Mouse (Mus musculus) embryonic facial prominence, embryonic 15.5 days (tissue): ENCODE results near the gene Tle1. TPM values are rescaled to one million over a fixed set of nuclear protein-coding genes. Genes with fewer than 3 reads are reported as not detected.

ENCODE experiments used
- ATAC-seq: fragments of 200-750 bp; cut with Nextera tagmentation; 2 replicates; pipeline ENCODE4 v1.8.0; 2017; ENCODE audit warnings: low read depth, moderate TSS enrichment; ENCODE audit not compliant: insufficient number of reproducible peaks, low FRiP score, low TSS enrichment
- H3K27ac ChIP-seq: fragments of 300-500 bp; sonication (generic); replicated peaks from 2 replicates; pipeline ENCODE4 v1.5.1; 2015; ENCODE audit warnings: mild to moderate bottlenecking, inconsistent platforms
- H3K27me3 ChIP-seq: fragments of 300-500 bp; sonication (generic); 2 replicates; pipeline ENCODE4 v1.6.1; 2015; ENCODE audit warnings: inconsistent platforms
- H3K36me3 ChIP-seq: fragments of 300-500 bp; sonication (generic); 2 replicates; pipeline ENCODE4 v1.6.1; 2015; ENCODE audit warnings: mild to moderate bottlenecking, inconsistent platforms
- H3K4me1 ChIP-seq: fragments of 300-500 bp; sonication (generic); 2 replicates; pipeline ENCODE4 v1.6.1; 2015; ENCODE audit warnings: inconsistent platforms
- H3K4me2 ChIP-seq: fragments of 300-500 bp; sonication (generic); replicated peaks from 2 replicates; pipeline ENCODE4 v1.6.1; 2015; ENCODE audit warnings: mild to moderate bottlenecking, inconsistent platforms
- H3K4me3 ChIP-seq: fragments of 300-500 bp; sonication (generic); replicated peaks from 2 replicates; pipeline ENCODE4 v1.5.1; 2015; ENCODE audit warnings: mild to moderate bottlenecking, inconsistent platforms
- H3K9ac ChIP-seq: fragments of 300-500 bp; sonication (generic); 2 replicates; pipeline ENCODE4 v1.6.1; 2015; ENCODE audit warnings: inconsistent platforms
- H3K9me3 ChIP-seq: fragments of 300-500 bp; sonication (generic); replicated peaks from 2 replicates; pipeline ENCODE4 v1.6.1; 2016; ENCODE audit warnings: inconsistent platforms
- WGBS: fragments of 180-500 bp; shearing (Covaris S2); methylation state at CpG from one replicate; pipeline ENCODE4 v1.1.7; 2015; 5-methylcytosine and 5-hydroxymethylcytosine counted together
- polyA plus RNA-seq: library from polyadenylated mRNA; unstranded; fragments of >200 nt; fragmentation: Nextera tagmentation; extraction: Ambion mirVana; gene quantifications from 2 replicates; pipeline ENCODE4 v1.2.1, GENCODE M21; 2015

Gene Tle1
- polyA plus RNA-seq, 1 experiment from 2014 or later, result 28.9 TPM

DNA sequence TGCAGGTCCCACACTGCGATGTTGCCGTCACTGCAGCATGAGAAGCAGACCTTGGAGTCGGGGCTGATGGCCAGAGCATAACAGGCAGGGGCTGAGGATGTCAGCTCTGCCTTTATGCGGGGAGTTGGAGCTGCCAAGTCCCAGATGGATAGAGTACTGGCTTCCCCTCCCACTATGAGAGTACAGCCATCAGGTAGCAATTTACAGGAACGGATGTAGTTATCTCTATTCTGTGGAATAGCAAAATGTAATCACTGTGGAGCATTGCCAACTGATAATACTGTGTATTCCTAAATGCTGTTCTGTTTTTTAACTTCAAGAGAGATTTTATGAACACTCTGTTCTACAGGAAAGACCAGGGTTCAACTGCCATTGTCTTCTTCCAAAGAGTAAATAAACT lies 75.9 kb downstream of the Tle1 start:
- Histone ChIP-seq H3K4me3 (no peak overlapping the region), H3K27me3 (no peaks in the 10 kb centered on the region), H3K9me3 (no peaks in the 10 kb centered on the region), H3K9ac (no peak overlapping the region), H3K4me2 (no peak overlapping the region), H3K36me3 (peaks cover 61% of the 10 kb centered on the region), H3K27ac (no peak overlapping the region), H3K4me1 (no peaks in the 10 kb centered on the region)
- 73% methylated on average over 5 of the region's 5 CpGs for WGBS
- ATAC-seq, result no peak

DNA sequence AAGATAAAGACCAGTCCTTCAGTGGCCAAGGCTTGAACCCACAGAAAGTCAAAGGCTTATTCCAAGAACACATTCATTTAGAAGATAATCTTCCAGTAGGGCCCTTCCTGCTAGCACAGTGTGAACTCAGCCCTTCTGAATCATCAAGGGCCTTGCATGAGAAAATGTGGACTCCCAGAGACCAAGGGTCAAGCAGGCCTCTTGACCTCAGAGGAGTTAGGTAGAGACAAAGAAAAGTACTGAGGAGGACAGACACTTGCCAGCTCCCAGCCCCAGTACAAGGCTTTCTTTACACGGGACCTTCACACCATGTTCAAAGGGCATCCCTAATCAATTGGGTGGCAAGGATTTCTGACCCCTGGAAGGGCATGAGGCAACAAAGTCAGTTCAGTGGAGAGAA lies 77.9 kb downstream of the Tle1 start:
- Histone ChIP-seq H3K9ac (no peak overlapping the region), H3K4me1 (no peaks in the 10 kb centered on the region), H3K4me2 (no peak overlapping the region), H3K27me3 (no peaks in the 10 kb centered on the region), H3K4me3 (no peak overlapping the region), H3K9me3 (no peaks in the 10 kb centered on the region), H3K27ac (no peak overlapping the region), H3K36me3 (peaks cover 69% of the 10 kb centered on the region)
- no peak for ATAC-seq
- WGBS, result 29% methylated on average over 1 of the region's 1 CpGs

DNA sequence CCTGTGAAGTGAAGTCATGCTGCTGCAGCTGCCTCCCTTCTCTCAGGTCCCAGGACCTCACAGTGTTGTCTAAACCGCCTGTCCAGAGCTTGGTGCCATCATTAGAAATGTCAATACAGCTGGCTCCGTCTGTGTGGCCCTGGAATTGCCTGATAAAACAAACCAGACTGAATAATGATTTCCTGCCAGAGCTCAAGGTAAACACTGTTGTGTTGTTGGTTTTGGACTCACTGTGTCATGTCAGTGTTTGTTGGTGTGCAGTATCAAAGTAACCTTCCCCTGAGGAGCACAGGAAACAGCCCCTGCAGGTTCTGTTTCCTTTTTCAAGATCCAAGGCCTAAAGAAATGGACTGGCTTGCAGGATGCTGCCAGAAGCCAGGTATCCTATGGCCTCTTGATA lies 78.4 kb downstream of the Tle1 start:
- no peak for ATAC-seq
- Histone ChIP-seq H3K9me3 (no peaks in the 10 kb centered on the region), H3K36me3 (peaks cover 70% of the 10 kb centered on the region), H3K27ac (no peak overlapping the region), H3K9ac (no peak overlapping the region), H3K27me3 (no peaks in the 10 kb centered on the region), H3K4me3 (no peak overlapping the region), H3K4me2 (no peak overlapping the region), H3K4me1 (no peaks in the 10 kb centered on the region)
- 67% methylated on average over 2 of the region's 2 CpGs for WGBS

DNA sequence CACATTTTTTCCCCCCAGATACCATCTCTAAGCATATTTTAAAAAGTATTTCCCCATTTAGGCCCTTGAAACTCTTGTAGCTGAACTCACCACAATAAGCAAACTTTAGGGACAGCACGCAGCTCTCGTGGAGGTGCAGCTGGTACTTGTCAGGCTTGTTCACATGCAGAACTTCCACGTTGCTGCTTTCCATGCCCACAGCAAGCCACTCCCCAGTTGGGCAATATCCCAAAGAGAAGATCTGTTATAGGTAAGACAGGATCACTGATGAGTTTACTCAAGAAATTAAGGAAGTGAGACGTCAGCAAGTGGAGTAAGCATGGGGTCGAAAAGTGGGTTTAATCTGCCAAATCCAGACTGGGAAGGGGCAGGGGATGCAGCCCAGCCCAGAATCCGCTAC lies 80.7 kb downstream of the Tle1 start:
- Histone ChIP-seq H3K9ac (no peak overlapping the region), H3K36me3 (peaks cover 65% of the 10 kb centered on the region), H3K9me3 (no peaks in the 10 kb centered on the region), H3K4me1 (no peaks in the 10 kb centered on the region), H3K27ac (no peak overlapping the region), H3K4me3 (no peak overlapping the region), H3K4me2 (no peak overlapping the region), H3K27me3 (no peaks in the 10 kb centered on the region)
- WGBS, result 75% methylated on average over 6 of the region's 6 CpGs
- ATAC-seq, result no peak

DNA sequence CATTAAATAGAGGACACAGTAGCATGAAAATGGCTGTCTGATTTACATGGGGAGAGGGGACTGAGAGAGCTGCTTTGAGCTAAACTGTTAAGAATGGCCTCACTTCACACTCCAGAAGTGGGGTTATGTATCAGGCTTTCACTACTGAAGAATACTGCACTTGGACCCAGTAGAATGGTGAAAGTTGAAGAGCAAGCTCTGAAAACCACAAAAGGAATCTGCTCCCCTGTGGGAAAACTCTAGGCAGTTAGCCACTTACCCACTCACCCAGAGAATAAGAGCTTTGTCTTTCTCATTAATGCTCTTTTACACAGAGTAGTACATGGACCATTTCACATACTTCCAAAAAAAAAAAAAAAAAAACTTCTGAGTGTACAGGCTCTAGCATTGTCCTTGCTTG lies 95.0 kb downstream of the Tle1 start:
- H3K9ac ChIP-seq, result no peak overlapping the region
- H3K4me2 ChIP-seq, result no peak overlapping the region
- no peak overlapping the region for H3K27ac ChIP-seq
- H3K4me1 ChIP-seq, result no peaks in the 10 kb centered on the region
- no peak for ATAC-seq
- no peaks in the 10 kb centered on the region for H3K27me3 ChIP-seq
- no peaks in the 10 kb centered on the region for H3K9me3 ChIP-seq
- no peak overlapping the region for H3K4me3 ChIP-seq
- H3K36me3 ChIP-seq, result no peaks in the 10 kb centered on the region

- no peak overlapping the region for H3K27ac ChIP-seq
- no peaks in the 10 kb centered on the region for H3K9me3 ChIP-seq
- no peaks in the 10 kb centered on the region for H3K36me3 ChIP-seq
- H3K4me1 ChIP-seq, result no peaks in the 10 kb centered on the region
- no peak for ATAC-seq
- no peak overlapping the region for H3K4me3 ChIP-seq
- no peak overlapping the region for H3K9ac ChIP-seq
- no peak overlapping the region for H3K4me2 ChIP-seq
- H3K27me3 ChIP-seq, result no peaks in the 10 kb centered on the region
Measured at GRCm38 (mm10) chr4:72104186-72104585, 96.5 kb downstream of the Tle1 start.

DNA sequence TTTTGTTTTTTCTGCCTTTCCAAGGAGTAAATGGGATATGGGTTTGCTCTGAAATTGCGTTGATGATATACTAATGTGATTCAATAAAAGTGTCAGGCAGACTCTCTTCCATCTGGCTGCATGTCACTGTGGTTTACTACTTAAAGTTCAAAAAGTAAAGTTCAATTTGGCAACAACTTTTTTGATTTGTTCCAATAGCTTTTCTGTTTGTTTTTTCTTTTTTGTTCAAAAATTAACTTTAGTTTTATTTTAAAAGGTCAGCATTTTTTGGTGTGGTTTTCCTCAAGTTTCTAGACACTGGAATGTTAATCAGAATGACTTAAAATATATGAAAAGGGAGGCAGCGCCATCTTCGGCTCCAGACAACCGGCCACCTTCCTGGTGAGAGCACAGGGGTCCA lies 112.9 kb downstream of the Tle1 start:
- H3K4me3 ChIP-seq, result no peak overlapping the region
- WGBS, result 91% methylated on average over 4 of the region's 4 CpGs
- ATAC-seq, result no peak
- H3K9ac ChIP-seq, result no peak overlapping the region
- no peaks in the 10 kb centered on the region for H3K9me3 ChIP-seq
- H3K4me2 ChIP-seq, result no peak overlapping the region
- H3K4me1 ChIP-seq, result no peaks in the 10 kb centered on the region
- no peaks in the 10 kb centered on the region for H3K36me3 ChIP-seq
- no peaks in the 10 kb centered on the region for H3K27me3 ChIP-seq
- H3K27ac ChIP-seq, result no peak overlapping the region

- no peaks in the 10 kb centered on the region for H3K36me3 ChIP-seq
- no peak for ATAC-seq
- WGBS, result 33% methylated on average over 5 of the region's 5 CpGs
Measured at GRCm38 (mm10) chr4:72069111-72069534, 131.6 kb downstream of the Tle1 start.

GRCm38 (mm10) chr4:72067937-72068336 lies 132.8 kb downstream of the Tle1 start:
- H3K36me3 ChIP-seq, result no peaks in the 10 kb centered on the region
- H3K4me1 ChIP-seq, result no peaks in the 10 kb centered on the region
- no peaks in the 10 kb centered on the region for H3K9me3 ChIP-seq
- ATAC-seq, result no peak
- H3K27ac ChIP-seq, result no peak overlapping the region
- H3K4me2 ChIP-seq, result no peak overlapping the region
- 63% methylated on average over 3 of the region's 3 CpGs for WGBS
- no peak overlapping the region for H3K4me3 ChIP-seq
- no peaks in the 10 kb centered on the region for H3K27me3 ChIP-seq
- H3K9ac ChIP-seq, result no peak overlapping the region

More at GRCm38 (mm10) chr4:72069111-72069534, 131.6 kb downstream of the Tle1 start:
- no peaks in the 10 kb centered on the region for H3K4me1 ChIP-seq
- no peak overlapping the region for H3K4me2 ChIP-seq
- H3K4me3 ChIP-seq, result no peak overlapping the region
- H3K9ac ChIP-seq, result no peak overlapping the region
- no peaks in the 10 kb centered on the region for H3K9me3 ChIP-seq
- no peaks in the 10 kb centered on the region for H3K27me3 ChIP-seq
- no peak overlapping the region for H3K27ac ChIP-seq
